Mouse (Mus musculus): Measurements from ENCODE around the gene Masp1. TPM values are rescaled to one million over a fixed set of nuclear protein-coding genes. Genes with fewer than 3 reads are reported as not detected.

Gene Masp1
- polyA plus RNA-seq, 1 experiment from 2014 or later: 26.2 TPM

GRCm38 (mm10) chr16:23401463-23401862 is 119.2 kb downstream of the Masp1 start:
- no peak overlapping the region for H3K4me3 ChIP-seq (replicated peaks; ENCODE audit: low read length)
- no peaks in the 10 kb centered on the region for H3K4me1 ChIP-seq (replicated peaks; ENCODE audit: control insufficient read depth, insufficient read depth, low read length)
- H3K9me3 ChIP-seq (ENCODE audit: control insufficient read depth, low read length): no peaks in the 10 kb centered on the region
- 76% methylated on average over 4 of the region's 4 CpGs for WGBS
- no peak for ATAC-seq (ENCODE audit: low FRiP score)
- H3K36me3 ChIP-seq (replicated peaks; ENCODE audit: control insufficient read depth, insufficient read depth): no peaks in the 10 kb centered on the region
- no peak for DNase-seq (ENCODE audit: low spot score)
- no peak overlapping the region for H3K9ac ChIP-seq
- no peaks in the 10 kb centered on the region for H3K27me3 ChIP-seq (ENCODE audit: control insufficient read depth, insufficient read depth, low read length)
- no peak overlapping the region for H3K4me2 ChIP-seq (replicated peaks)
- H3K27ac ChIP-seq: no peak overlapping the region

Other genes starting within 250 kb of the Masp1 start
- not detected in 2 replicates for gene Rtp1, start 91.7 kb downstream of the Masp1 start, polyA plus RNA-seq (2014; fragmentation: Nextera tagmentation; extraction: Ambion mirVana)
- 4.0 and 4.6 TPM in 2 replicates for gene Rtp4, start 524 bp downstream of the Masp1 start, polyA plus RNA-seq (2014; fragmentation: Nextera tagmentation; extraction: Ambion mirVana)